Mouse (Mus musculus): ENCODE results near the gene Tmem126a. TPM values are rescaled to one million over a fixed set of nuclear protein-coding genes. Genes with fewer than 3 reads are reported as not detected.

The Tmem126a gene
- polyA plus RNA-seq, 1 experiment from 2014 or later = 129 TPM

DNA sequence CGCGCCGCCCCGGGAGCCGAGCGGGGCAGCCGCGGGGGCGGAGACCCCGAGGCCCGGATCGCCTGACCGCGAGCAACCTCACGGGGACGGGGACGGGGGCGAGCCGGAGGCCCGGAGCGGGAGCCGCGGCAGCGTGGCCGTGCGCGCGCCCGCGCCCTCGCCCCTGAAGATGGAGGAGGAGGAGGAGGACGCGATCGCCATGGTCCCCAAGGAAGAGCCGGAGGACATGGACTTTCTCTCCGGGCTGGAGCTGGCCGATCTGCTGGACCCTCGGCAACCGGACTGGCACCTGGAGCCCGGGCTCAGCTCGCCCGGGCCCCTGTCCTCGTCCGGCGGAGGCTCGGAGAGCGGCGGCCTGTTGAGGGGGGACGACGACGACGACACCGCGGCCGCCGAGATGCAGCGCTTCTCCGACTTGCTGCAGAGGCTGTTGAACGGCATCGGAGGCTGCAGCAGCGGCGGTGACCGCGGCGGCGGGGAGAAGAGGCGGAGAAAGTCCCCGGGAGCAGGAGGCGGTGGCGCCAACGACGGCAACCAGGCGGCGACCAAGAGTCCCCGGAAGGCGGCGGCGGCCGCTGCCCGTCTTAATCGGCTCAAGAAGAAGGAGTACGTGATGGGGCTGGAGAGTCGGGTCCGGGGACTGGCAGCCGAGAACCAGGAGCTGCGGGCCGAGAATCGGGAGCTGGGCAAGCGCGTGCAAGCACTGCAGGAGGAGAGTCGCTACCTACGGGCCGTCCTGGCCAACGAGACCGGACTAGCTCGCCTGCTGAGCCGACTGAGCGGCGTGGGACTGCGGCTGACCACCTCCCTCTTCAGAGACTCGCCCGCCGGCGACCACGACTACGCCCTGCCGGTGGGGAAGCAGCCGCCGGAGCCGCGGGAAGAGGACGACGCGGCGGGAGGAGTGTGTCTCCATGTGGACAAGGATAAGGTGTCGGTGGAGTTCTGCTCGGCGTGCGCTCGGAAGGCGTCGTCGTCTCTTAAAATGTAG, 13.6 kb downstream of the Tmem126a start:
- under 1% methylated on average over 121 of the region's 123 CpGs for WGBS
- peaks cover 24% of the 10 kb centered on the region for H3K36me3 ChIP-seq
- no peaks in the 10 kb centered on the region for H3K9me3 ChIP-seq (replicated peaks)
- H3K27ac ChIP-seq = peak overlapping the region; percentile 100
- H3K4me1 ChIP-seq = no peaks in the 10 kb centered on the region
- peak; percentile 77 for DNase-seq (ENCODE audit: low spot score)
- H3K27me3 ChIP-seq (ENCODE audit: low read depth, poor library complexity, severe bottlenecking) = no peaks in the 10 kb centered on the region
- H3K4me3 ChIP-seq = peak overlapping the region; percentile 95

DNA sequence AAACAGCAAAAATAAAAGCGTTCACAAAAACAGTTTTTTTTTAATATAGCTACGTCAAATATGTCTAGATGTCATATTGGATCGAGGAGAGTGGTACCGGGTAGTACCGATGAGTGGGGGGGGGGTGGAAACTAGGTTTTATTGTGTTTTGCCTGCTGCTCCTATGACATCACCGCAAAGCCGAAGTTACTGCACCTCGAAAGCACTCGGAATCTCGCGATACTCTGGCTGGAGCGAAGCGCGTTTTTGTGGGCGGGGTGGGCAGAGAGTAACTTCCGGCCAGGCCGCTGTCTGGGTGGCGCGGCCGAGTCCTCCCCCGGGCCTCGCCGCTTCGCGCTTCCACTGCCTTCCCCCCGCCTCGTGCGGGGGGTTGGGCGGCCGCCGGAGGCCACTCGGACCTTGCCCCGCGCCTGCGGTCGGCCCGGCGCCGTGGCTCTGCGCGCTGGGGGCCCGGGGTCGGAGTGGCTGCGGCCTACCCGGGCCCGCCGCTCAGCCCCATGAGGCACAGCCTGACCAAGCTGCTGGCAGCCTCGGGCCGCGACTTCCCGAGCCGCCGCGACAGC, 14.4 kb downstream of the Tmem126a start, which contains the start of gene Crebzf:
Gene Crebzf (plus strand): TSS at position 212 of the 563 bp plus-strand sequence.
- under 1% methylated on average over 50 of the region's 54 CpGs for WGBS
- H3K27ac ChIP-seq = peak within 1 kb of the TSS; percentile 100
- H3K9me3 ChIP-seq (replicated peaks) = no peaks in the 10 kb centered on the region
- DNase-seq (ENCODE audit: low spot score) = peak; percentile 96
- H3K27me3 ChIP-seq (ENCODE audit: low read depth, poor library complexity, severe bottlenecking) = no peaks in the 10 kb centered on the region
- H3K36me3 ChIP-seq = peaks cover 16% of the 10 kb centered on the region
- no peaks in the 10 kb centered on the region for H3K4me1 ChIP-seq
- peak within 1 kb of the TSS; percentile 95 for H3K4me3 ChIP-seq

DNA sequence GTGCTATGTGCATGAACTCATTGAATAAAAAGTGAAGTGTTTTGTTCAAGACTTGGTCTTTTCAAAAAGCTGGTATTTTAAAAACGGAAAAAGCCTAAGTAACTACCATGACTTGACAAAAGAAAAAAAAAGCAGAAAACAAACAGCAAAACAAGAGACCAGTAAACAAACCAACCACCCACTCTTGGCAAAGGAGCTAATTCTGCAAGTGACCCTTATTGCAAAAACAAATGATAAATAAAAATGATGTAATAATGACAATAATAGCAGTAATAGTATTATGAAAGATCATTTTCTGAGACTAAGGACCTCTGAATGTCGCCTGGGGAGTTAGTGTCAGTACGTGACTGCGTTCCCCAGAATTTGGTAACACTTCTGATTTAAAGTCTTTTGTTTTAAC, 15.0 kb downstream of the Tmem126a start:
- Histone ChIP-seq H3K4me1 (no peaks in the 10 kb centered on the region), H3K27me3 (ENCODE audit: low read depth, poor library complexity, severe bottlenecking) (no peaks in the 10 kb centered on the region), H3K4me3 (peak overlapping the region; percentile 95), H3K9me3 (replicated peaks) (no peaks in the 10 kb centered on the region), H3K27ac (peak overlapping the region; percentile 100), H3K36me3 (peaks cover 10% of the 10 kb centered on the region)
- WGBS = 13% methylated on average over 4 of the region's 4 CpGs
- DNase-seq (ENCODE audit: low spot score) = no peak

DNA sequence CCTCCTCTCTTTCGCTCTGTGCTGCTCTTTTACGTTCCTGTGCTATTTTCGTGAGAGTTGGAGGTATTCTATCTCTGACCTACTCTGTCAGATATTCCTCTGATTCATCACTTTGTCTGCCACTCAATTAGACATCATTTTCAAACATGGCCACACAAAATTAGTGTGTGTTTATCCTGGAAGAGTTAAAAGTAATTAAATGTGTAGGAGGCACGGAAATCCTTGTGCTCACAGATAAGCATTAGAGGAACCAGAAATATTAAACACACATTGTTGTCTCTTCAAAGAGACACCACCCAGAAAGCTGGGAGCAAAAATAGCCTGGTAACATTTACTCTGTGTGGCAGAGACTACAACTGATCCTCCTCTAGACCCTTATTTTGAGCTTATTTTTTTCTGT, 17.0 kb downstream of the Tmem126a start:
- H3K9me3 ChIP-seq (replicated peaks) = no peaks in the 10 kb centered on the region
- H3K27ac ChIP-seq = no peak overlapping the region
- 0 out of 2 replicates have a peak, but pooled peaks cover 2% of the 10 kb centered on the region for H3K36me3 ChIP-seq
- no peak for DNase-seq (ENCODE audit: low spot score)
- H3K4me3 ChIP-seq = no peak overlapping the region
- 86% methylated on average over 4 of the region's 4 CpGs for WGBS
- H3K4me1 ChIP-seq = no peaks in the 10 kb centered on the region
- no peaks in the 10 kb centered on the region for H3K27me3 ChIP-seq (ENCODE audit: low read depth, poor library complexity, severe bottlenecking)

DNA sequence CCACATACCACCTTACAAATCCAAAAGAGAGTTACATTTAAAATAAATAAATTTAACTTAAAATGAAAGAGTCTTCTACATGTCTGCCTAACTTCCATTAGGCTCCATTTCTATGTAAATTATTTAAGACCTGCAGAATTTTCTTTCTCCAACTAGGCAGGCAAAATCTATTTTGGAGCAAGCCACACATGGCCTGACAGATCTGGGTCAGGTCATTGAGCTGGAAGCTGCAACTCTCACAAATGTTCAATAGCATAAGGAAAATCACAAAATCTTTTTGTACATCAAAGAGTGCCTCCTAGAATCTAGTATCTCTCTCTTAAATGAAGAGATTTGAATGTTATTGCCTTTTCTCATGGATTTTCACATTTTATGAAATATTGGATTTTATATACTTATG, 24.8 kb downstream of the Tmem126a start:
- H3K4me1 ChIP-seq = no peaks in the 10 kb centered on the region
- no peaks in the 10 kb centered on the region for H3K9me3 ChIP-seq (replicated peaks)
- no peak overlapping the region for H3K4me3 ChIP-seq
- H3K27me3 ChIP-seq (ENCODE audit: low read depth, poor library complexity, severe bottlenecking) = peaks cover 1% of the 10 kb centered on the region; the same call in 1 of the 2 replicates
- H3K27ac ChIP-seq = no peak overlapping the region
- no peaks in the 10 kb centered on the region for H3K36me3 ChIP-seq
- no peak for DNase-seq (ENCODE audit: low spot score)

DNA sequence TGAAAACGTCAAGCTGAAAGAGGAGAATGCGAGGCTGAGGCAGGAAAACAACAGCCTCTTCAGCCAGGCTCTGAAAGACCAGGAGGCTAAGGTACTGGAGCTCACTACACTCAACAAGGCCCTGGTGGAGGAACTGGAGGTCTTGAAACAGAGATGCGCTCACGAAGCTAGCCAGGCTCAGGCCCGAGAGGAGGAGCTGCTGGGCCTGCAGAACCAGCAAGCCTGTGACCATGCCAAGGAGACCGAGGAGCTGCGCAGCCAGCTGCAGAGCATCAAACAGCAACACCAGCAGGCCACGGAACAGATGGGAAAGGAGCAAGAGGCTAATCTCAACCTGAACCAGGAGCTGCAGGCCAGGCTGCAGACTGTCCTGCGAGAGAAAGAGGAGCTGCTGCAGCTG, 30.0 kb downstream of the Tmem126a start:
- H3K4me3 ChIP-seq = peak overlapping the region; percentile 49

DNA sequence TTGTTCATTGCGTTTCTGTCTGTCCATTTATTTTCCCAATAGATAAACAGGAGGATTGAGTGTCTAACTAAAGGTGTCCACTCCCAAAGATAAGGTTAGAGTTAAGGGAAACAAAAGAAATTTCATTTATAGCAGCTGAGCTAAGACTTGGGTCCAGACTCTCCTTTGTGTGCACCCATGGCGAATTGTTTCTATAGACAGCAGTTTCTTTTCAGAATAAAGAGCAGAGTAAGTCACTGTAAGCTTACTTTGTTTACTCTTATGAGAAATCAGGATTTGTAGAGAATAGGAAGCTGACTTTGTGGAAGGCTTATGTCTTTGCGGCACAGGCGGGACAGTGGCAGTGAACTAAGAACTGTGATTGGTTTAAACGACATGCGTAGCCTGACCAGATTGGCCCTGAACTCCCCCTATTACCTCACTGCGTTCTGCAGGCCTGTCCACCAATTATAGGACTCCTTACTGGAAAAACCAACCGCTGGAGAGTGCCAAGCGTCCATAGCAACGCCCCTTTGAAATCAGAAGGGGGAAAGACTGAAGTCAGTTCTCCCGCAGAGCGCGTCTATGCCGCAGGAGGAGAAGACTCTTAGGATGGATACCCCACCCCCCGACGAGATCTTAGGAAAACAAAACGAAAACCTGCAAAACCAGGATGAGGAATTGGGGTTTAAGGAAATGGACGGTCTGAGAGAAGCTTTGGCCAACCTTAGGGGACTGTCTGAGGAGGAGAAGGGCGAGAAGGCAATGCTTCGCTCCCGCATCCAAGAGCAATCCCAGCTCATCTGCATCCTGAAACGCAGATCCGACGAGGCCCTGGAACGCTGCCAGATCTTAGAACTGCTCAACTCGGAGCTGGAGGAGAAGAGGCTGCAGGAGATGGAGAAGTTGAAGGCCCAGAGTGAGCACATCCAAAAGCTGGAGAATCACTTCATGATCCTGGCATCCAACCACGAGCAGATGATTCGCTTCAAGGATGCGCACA, 30.7 kb downstream of the Tmem126a start, which contains the start of gene Ccdc89:
Gene Ccdc89 (plus strand): TSS at position 558 of the 982 bp plus-strand sequence.
- Histone ChIP-seq H3K4me1 (peaks cover 8% of the 10 kb centered on the region), H3K9me3 (replicated peaks) (no peaks in the 10 kb centered on the region), H3K27ac (0 out of 2 replicates have a peak within 1 kb of the TSS, but pooled peaks have one; percentile 30), H3K36me3 (no peaks in the 10 kb centered on the region), H3K27me3 (ENCODE audit: low read depth, poor library complexity, severe bottlenecking) (peaks cover 5% of the 10 kb centered on the region; the same call in 1 of the 2 replicates), H3K4me3 (peak within 1 kb of the TSS; percentile 49)
- WGBS = 23% methylated on average over 29 of the region's 29 CpGs
- peak; percentile 65 for DNase-seq (ENCODE audit: low spot score)

More for the DNA sequence above, 30.0 kb downstream of the Tmem126a start:
- 0 out of 2 replicates have a peak overlapping the region, but pooled peaks have one; percentile 30 for H3K27ac ChIP-seq
- H3K9me3 ChIP-seq (replicated peaks) = no peaks in the 10 kb centered on the region
- peaks cover 8% of the 10 kb centered on the region for H3K4me1 ChIP-seq
- H3K36me3 ChIP-seq = no peaks in the 10 kb centered on the region
- 63% methylated on average over 9 of the region's 9 CpGs for WGBS
- H3K27me3 ChIP-seq (ENCODE audit: low read depth, poor library complexity, severe bottlenecking) = peaks cover 5% of the 10 kb centered on the region; the same call in 1 of the 2 replicates
- DNase-seq (ENCODE audit: low spot score) = no peak

DNA sequence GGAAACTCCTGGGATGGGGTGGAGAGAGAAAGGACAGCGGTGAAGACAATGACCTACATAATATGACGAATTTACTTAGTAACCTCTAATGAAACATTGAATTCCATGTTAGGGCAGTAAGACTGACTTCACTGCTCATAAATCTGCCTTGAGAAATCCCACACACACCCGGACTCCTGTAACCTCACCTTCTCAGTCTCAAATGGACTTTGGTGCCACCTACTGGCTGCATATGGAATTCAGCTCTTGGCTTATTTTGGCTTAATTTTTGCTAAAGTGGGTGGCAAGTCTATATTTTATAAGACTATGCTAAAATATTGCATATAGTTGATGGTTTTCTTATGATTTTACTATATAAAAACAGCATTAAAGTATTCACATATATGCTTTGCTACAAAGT, 47.1 kb downstream of the Tmem126a start:
- Histone ChIP-seq H3K4me3 (no peak overlapping the region), H3K4me1 (0 out of 2 replicates have a peak, but pooled peaks cover 3% of the 10 kb centered on the region), H3K36me3 (no peaks in the 10 kb centered on the region), H3K9me3 (replicated peaks) (no peaks in the 10 kb centered on the region), H3K27ac (no peak overlapping the region), H3K27me3 (ENCODE audit: low read depth, poor library complexity, severe bottlenecking) (no peaks in the 10 kb centered on the region)
- 38% methylated on average over 3 of the region's 3 CpGs for WGBS
- peak; percentile 47 for DNase-seq (ENCODE audit: low spot score)

Other genes with a start within 250 kb of the Tmem126a start
- not detected in 2 replicates for gene Ccdc83, start 191.5 kb downstream of the Tmem126a start, polyA plus RNA-seq (2016; fragmentation: Nextera tagmentation; extraction: Ambion mirVana)
- gene Sytl2, start 155.0 kb downstream of the Tmem126a start, polyA plus RNA-seq (2016; fragmentation: Nextera tagmentation; extraction: Ambion mirVana) = 1.3 and 2.7 TPM in 2 replicates
- gene Ccdc89, start 30.7 kb downstream of the Tmem126a start, polyA plus RNA-seq (2016; fragmentation: Nextera tagmentation; extraction: Ambion mirVana) = 2.2 and 2.4 TPM in 2 replicates
- gene Crebzf, start 14.5 kb downstream of the Tmem126a start, polyA plus RNA-seq (2016; fragmentation: Nextera tagmentation; extraction: Ambion mirVana) = 24.8 and 30.9 TPM in 2 replicates
- gene Tmem126b, start 18.8 kb upstream of the Tmem126a start, polyA plus RNA-seq (2016; fragmentation: Nextera tagmentation; extraction: Ambion mirVana) = 30.5 and 35.9 TPM in 2 replicates
- 0.53 and 1.2 TPM in 2 replicates for gene Dlg2, start 19.4 kb upstream of the Tmem126a start, polyA plus RNA-seq (2016; fragmentation: Nextera tagmentation; extraction: Ambion mirVana)

Measured in limb, embryonic 10.5 days (tissue).